12 mouse cellular contexts compared by ENCODE assay signal in genomic region chr12:44451742-44452141, GRCm38 (mm10).
A peak's percentile ranks its signal among the peaks of the same experiment; 100 is the strongest.
DNase-seq lines count a peak whose midpoint lies in the region; ATAC-seq and TF ChIP-seq lines count a peak whose summit lies in the region.
"Had no signal": no experiment of that assay in that cellular context is flagged by ENCODE, and none has a peak within 500 bp of the region (broad histone marks: within the 10 kb centered on the region; RNA-seq: fewer than 3 reads in every experiment).

No protein-coding gene starts in this region.

- H3K9me3 ChIP-seq in hindbrain, postnatal 0 days (ENCODE audit: low read length): no peaks in the 10 kb centered on the region
- H3K9me3 ChIP-seq in hindbrain, embryonic 11.5 days (ENCODE audit: control insufficient read depth, low read length): no peaks in the 10 kb centered on the region
- no peaks in the 10 kb centered on the region for H3K9me3 ChIP-seq in stomach, postnatal 0 days (ENCODE audit: control insufficient read depth, low read length)
- H3K9me3 ChIP-seq: embryonic facial prominence, embryonic 10.5 days; heart, embryonic 13.5 days had no signal

- 67% methylated on average over 1 of the region's 1 CpGs for WGBS in hindbrain, postnatal 0 days
- WGBS in hindbrain, embryonic 11.5 days: 59% methylated on average over 1 of the region's 1 CpGs
- 51% methylated on average over 1 of the region's 1 CpGs for WGBS in stomach, postnatal 0 days

- H3K4me2 ChIP-seq in hindbrain, postnatal 0 days (ENCODE audit: low read depth, low read length): no peak overlapping the region
- no peak overlapping the region for H3K4me2 ChIP-seq in hindbrain, embryonic 11.5 days (replicated peaks; ENCODE audit: low read depth, low read length)
- no peak overlapping the region for H3K4me2 ChIP-seq in stomach, postnatal 0 days (replicated peaks; ENCODE audit: low read depth)
- H3K4me2 ChIP-seq: heart, embryonic 13.5 days had no signal

- TF ChIP-seq EP300 in stomach, postnatal 0 days (optimal IDR thresholded peaks at IDR 0.05): no peak

- peak; percentile 38 for TF ChIP-seq CTCF in hindbrain, postnatal 0 days (IDR thresholded peaks at IDR 0.05; ENCODE audit: low read depth)
- peak; percentile 40 for TF ChIP-seq CTCF in stomach, postnatal 0 days (IDR thresholded peaks at IDR 0.05; ENCODE audit: low read depth)

- H3K4me1 ChIP-seq in hindbrain, postnatal 0 days (ENCODE audit: insufficient read depth, low read length): no peaks in the 10 kb centered on the region
- no peaks in the 10 kb centered on the region for H3K4me1 ChIP-seq in hindbrain, embryonic 11.5 days (replicated peaks; ENCODE audit: control insufficient read depth, insufficient read depth, low read length)
- no peaks in the 10 kb centered on the region for H3K4me1 ChIP-seq in stomach, postnatal 0 days (replicated peaks; ENCODE audit: control insufficient read depth, insufficient read depth)
- H3K4me1 ChIP-seq: embryonic facial prominence, embryonic 10.5 days; heart, embryonic 13.5 days had no signal

- DNase-seq in hindbrain, postnatal 0 days (ENCODE audit: low spot score): no peak
- DNase-seq in hindbrain, embryonic 11.5 days (ENCODE audit: low spot score): no peak
- peak; percentile 7 for DNase-seq in lung, postnatal 36 days
- DNase-seq in lung, postnatal 4 days: no peak
- peak; percentile 2 for DNase-seq in adipocyte (ENCODE audit: low spot score)
- no peak for DNase-seq in stomach, postnatal 0 days (ENCODE audit: low spot score)
- no peak for DNase-seq in spleen, adult 18-20 months
- DNase-seq: right cerebral cortex, postnatal 4 days had no signal

- H3K4me3 ChIP-seq in hindbrain, postnatal 0 days (ENCODE audit: low read length): no peak overlapping the region
- H3K4me3 ChIP-seq in hindbrain, embryonic 11.5 days (ENCODE audit: low read depth, low read length): no peak overlapping the region
- no peak overlapping the region for H3K4me3 ChIP-seq in stomach, postnatal 0 days (ENCODE audit: low read depth, low read length)
- H3K4me3 ChIP-seq: embryonic facial prominence, embryonic 10.5 days; heart, embryonic 13.5 days had no signal

- H3K9ac ChIP-seq in hindbrain, postnatal 0 days (replicated peaks; ENCODE audit: low read length): no peak overlapping the region
- no peak overlapping the region for H3K9ac ChIP-seq in hindbrain, embryonic 11.5 days (ENCODE audit: low read depth, low read length)
- no peak overlapping the region for H3K9ac ChIP-seq in stomach, postnatal 0 days (ENCODE audit: low read length)
- H3K9ac ChIP-seq: heart, embryonic 13.5 days had no signal

- no peaks in the 10 kb centered on the region for H3K27me3 ChIP-seq in hindbrain, postnatal 0 days (ENCODE audit: insufficient read depth, low read length)
- no peaks in the 10 kb centered on the region for H3K27me3 ChIP-seq in hindbrain, embryonic 11.5 days (ENCODE audit: control insufficient read depth, insufficient read depth, low read length)
- H3K27me3 ChIP-seq in stomach, postnatal 0 days (ENCODE audit: control insufficient read depth, insufficient read depth, low read length): no peaks in the 10 kb centered on the region
- H3K27me3 ChIP-seq: heart, embryonic 13.5 days had no signal

- no peak overlapping the region for H3K27ac ChIP-seq in hindbrain, postnatal 0 days
- no peak overlapping the region for H3K27ac ChIP-seq in hindbrain, embryonic 11.5 days (ENCODE audit: low read depth, low read length)
- no peak overlapping the region for H3K27ac ChIP-seq in stomach, postnatal 0 days (replicated peaks)
- H3K27ac ChIP-seq: embryonic facial prominence, embryonic 10.5 days; heart, embryonic 13.5 days; macrophage had no signal

- no peaks in the 10 kb centered on the region for H3K36me3 ChIP-seq in hindbrain, postnatal 0 days (ENCODE audit: insufficient read depth, low read length)
- no peaks in the 10 kb centered on the region for H3K36me3 ChIP-seq in hindbrain, embryonic 11.5 days (ENCODE audit: control insufficient read depth, insufficient read depth, low read length)
- no peaks in the 10 kb centered on the region for H3K36me3 ChIP-seq in stomach, postnatal 0 days (ENCODE audit: control insufficient read depth, insufficient read depth, low read length)
- H3K36me3 ChIP-seq: embryonic facial prominence, embryonic 10.5 days; G1E; heart, embryonic 13.5 days had no signal

- ATAC-seq in hindbrain, postnatal 0 days: no peak
- ATAC-seq in hindbrain, embryonic 11.5 days (ENCODE audit: low FRiP score): no peak
- no peak for ATAC-seq in stomach, postnatal 0 days (ENCODE audit: low FRiP score, low TSS enrichment)

Comparison
In these comparisons a context has a peak if more than half of its experiments do, and no peak if none do; other contexts are left out.
1. DNase-seq: peak in lung, postnatal 36 days (single experiment) and adipocyte (single experiment); none in hindbrain, postnatal 0 days (single experiment), hindbrain, embryonic 11.5 days (single experiment), lung, postnatal 4 days (0 of 2), stomach, postnatal 0 days (single experiment) and spleen, adult 18-20 months (0 of 2).